Mouse (Mus musculus) ES-Bruce4 (cell line): Measurements from ENCODE around the gene Fam149a.

Source experiments
- CTCF ChIP-seq: IDR thresholded peaks from one replicate; pipeline ENCODE4 v1.8.1; 2011; ENCODE audit warnings: low read depth, low read length
- EP300 ChIP-seq: IDR thresholded peaks from 2 replicates; pipeline ENCODE4 v1.6.1; 2011; ENCODE audit warnings: low read depth, low read length; ENCODE audit not compliant: insufficient read depth
- POLR2A ChIP-seq: IDR thresholded peaks from one replicate; pipeline ENCODE4 v1.8.1; 2011; ENCODE audit warnings: low read length; ENCODE audit not compliant: insufficient read depth

DNA sequence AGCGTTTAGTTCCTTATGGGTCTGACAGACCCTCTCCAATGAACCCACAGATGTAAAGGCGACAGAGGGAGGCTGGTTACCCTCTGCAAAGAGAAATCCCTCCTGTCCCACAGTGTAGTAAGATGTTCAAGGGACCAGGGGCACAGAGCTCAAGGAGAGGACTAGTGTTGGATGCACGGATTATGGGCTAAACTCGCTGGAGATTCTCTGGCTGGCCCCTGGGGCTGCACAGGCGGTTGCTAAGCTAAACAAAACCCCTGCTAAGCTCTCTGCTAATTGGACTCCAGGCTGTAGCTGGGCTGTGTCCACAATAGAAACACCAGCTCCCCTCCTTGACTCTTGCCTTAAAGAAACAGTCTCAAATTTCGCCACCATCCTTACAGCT, at the start of gene Fam149a:
- no peak for TF ChIP-seq CTCF
- no peak for TF ChIP-seq POLR2A
- TF ChIP-seq EP300 = no peak
